Mouse (Mus musculus): ENCODE measurements around the gene Arhgap22. TPM values are rescaled to one million over a fixed set of nuclear protein-coding genes. Genes with fewer than 3 reads are reported as not detected.

Arhgap22 gene
- polyA plus RNA-seq (2014; fragmentation: Nextera tagmentation; extraction: Ambion mirVana) = 5.3 TPM in 2 replicates

DNA sequence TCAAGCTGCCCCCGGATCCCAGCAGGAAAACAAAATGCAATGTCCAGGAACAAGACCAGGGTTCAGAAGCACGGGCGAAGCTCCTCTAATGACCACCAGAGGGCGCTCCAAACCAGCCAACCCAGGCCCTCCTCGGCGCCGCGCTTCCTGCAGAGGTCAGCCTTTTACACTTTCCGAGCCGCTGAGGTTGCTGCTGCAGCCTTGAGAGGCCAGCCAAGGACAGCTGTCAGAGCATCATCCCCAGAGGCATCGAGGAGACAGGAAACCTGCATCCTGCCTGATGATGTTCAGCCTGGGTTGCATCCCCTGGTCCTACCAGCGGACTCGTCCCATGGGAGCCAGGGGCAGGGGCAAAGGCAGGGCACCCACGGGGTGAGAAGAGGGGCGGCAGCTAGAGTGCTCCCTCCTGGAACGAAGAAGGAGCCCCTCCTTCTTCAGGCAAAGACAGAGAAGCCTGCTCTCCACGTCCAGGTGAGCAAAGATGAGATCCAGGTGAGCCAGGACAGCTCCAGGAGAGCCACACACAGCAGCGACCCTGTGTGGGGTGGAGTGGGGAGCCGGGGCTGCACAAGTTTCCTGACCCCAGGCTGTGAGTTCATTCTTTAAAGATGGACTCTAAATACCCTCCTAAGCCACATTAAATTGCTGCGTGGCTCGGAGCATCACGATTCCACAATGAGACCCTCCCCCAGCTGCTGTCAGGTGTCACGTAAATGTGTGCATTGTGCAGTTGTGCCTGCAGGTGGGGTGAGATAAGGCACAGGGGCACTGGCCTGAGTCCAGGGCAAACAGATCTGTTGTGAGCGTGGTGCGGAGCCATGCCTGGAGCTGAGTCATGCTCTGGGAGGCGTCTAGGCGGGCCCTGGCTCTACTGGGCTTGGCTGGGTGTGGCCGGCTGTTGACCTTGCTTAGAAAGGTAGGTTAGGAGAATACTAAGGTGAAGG, at the start of gene Arhgap22:
TSS of gene Arhgap22 (plus strand) at position 204 of the 944 bp plus-strand sequence.
- ATAC-seq (replicated peaks; ENCODE audit: low FRiP score, low TSS enrichment, low read depth) = peak; percentile 91
- Histone ChIP-seq H3K4me3 (ENCODE audit: low read depth, low read length) (no peak within 1 kb of the TSS), H3K4me2 (ENCODE audit: low read length) (peak within 1 kb of the TSS; percentile 15; the same call in 1 of the 2 replicates), H3K27ac (ENCODE audit: low read depth) (no peak within 1 kb of the TSS), H3K9ac (ENCODE audit: low read length) (no peak within 1 kb of the TSS), H3K27me3 (replicated peaks; ENCODE audit: control insufficient read depth, insufficient read depth, low read length) (no peaks in the 10 kb centered on the region), H3K9me3 (ENCODE audit: control insufficient read depth, low read length) (no peaks in the 10 kb centered on the region), H3K4me1 (replicated peaks; ENCODE audit: control insufficient read depth, insufficient read depth, low read length) (no peaks in the 10 kb centered on the region), H3K36me3 (ENCODE audit: control insufficient read depth, insufficient read depth, low read length) (no peaks in the 10 kb centered on the region)
- WGBS = 13% methylated on average over 28 of the region's 28 CpGs
- peak; percentile 93 for DNase-seq (ENCODE audit: low spot score)

DNA sequence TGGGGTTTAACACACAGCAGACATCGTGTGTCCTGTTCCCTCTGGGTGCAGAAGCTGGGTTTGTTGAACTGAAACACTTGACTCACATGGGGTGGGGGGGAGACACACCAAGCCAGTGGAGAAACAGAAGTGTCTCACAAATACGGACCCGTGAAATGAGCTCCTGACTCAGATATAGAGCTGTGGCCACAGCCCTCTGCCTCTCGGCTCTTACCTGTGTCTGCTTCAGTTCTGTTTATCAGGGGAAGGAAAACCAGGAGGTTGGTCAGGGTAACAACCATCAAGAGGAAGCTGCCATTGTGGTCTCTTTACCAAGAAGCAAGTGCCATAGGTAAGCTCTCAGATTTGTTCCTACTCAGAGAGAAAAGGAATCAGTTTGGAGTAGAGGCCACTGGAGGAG, 45.1 kb upstream of the Arhgap22 start:
- Histone ChIP-seq H3K27me3 (replicated peaks; ENCODE audit: control insufficient read depth, insufficient read depth, low read length) (no peaks in the 10 kb centered on the region), H3K4me2 (ENCODE audit: low read length) (no peak overlapping the region), H3K36me3 (ENCODE audit: control insufficient read depth, insufficient read depth, low read length) (no peaks in the 10 kb centered on the region), H3K27ac (ENCODE audit: low read depth) (no peak overlapping the region), H3K9me3 (ENCODE audit: control insufficient read depth, low read length) (no peaks in the 10 kb centered on the region), H3K4me3 (ENCODE audit: low read depth, low read length) (no peak overlapping the region), H3K4me1 (replicated peaks; ENCODE audit: control insufficient read depth, insufficient read depth, low read length) (no peaks in the 10 kb centered on the region), H3K9ac (ENCODE audit: low read length) (no peak overlapping the region)
- whole genome bisulfite sequencing = 86% methylated on average over 4 of the region's 4 CpGs
- DNase-seq (ENCODE audit: low spot score) (no peak), ATAC-seq (replicated peaks; ENCODE audit: low FRiP score, low TSS enrichment, low read depth) (no peak)

GRCm38 (mm10) chr14:33171942-33172341, 41.9 kb upstream of the Arhgap22 start:
- ATAC-seq (replicated peaks; ENCODE audit: low FRiP score, low TSS enrichment, low read depth) (no peak), DNase-seq (ENCODE audit: low spot score) (no peak)
- 79% methylated on average over 1 of the region's 1 CpGs for WGBS
- Histone ChIP-seq H3K9ac (ENCODE audit: low read length) (no peak overlapping the region), H3K27ac (ENCODE audit: low read depth) (no peak overlapping the region), H3K4me3 (ENCODE audit: low read depth, low read length) (no peak overlapping the region), H3K4me2 (ENCODE audit: low read length) (no peak overlapping the region), H3K9me3 (ENCODE audit: control insufficient read depth, low read length) (no peaks in the 10 kb centered on the region), H3K4me1 (replicated peaks; ENCODE audit: control insufficient read depth, insufficient read depth, low read length) (no peaks in the 10 kb centered on the region), H3K36me3 (ENCODE audit: control insufficient read depth, insufficient read depth, low read length) (no peaks in the 10 kb centered on the region), H3K27me3 (replicated peaks; ENCODE audit: control insufficient read depth, insufficient read depth, low read length) (no peaks in the 10 kb centered on the region)

DNA sequence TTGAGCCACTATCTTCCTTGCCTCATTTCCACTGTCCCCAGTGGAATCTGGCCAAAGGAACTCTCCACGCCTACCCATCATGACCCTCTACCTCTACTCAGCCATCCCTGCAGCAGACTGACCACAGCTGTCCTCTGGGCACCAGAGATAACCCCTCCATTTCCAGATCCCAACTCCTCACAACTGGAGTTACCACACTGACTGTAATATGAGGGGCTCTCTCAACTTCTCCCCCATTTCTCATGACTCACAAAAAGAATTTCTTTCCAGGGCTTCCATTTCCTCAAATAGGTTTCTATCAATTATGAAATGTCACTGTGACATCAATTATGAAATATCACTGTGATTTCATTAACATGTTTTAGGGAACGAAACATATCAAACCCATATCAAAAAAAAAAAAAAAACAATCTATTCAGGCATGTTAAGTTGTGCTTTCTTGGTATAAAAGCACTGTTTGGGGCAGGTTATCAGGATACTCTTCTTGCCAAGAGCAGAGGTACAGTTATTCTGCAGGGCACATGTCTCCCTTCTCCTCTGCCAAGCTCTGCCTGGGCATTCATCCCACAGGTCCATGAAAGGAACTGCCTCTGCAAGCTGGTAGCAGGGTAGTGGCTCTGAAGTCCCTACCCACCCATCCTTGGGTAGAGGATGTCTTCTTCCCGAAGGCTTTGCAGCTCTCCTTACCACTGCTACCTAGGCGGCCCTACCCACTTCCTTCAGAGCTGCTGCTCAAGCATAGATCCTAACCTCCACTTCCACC, 38.6 kb upstream of the Arhgap22 start:
- H3K27me3 ChIP-seq (replicated peaks; ENCODE audit: control insufficient read depth, insufficient read depth, low read length) = no peaks in the 10 kb centered on the region
- DNase-seq (ENCODE audit: low spot score) = no peak
- H3K4me3 ChIP-seq (ENCODE audit: low read depth, low read length) = no peak overlapping the region
- H3K27ac ChIP-seq (ENCODE audit: low read depth) = no peak overlapping the region
- no peak overlapping the region for H3K9ac ChIP-seq (ENCODE audit: low read length)
- WGBS = 82% methylated on average over 4 of the region's 4 CpGs
- H3K36me3 ChIP-seq (ENCODE audit: control insufficient read depth, insufficient read depth, low read length) = no peaks in the 10 kb centered on the region
- H3K4me1 ChIP-seq (replicated peaks; ENCODE audit: control insufficient read depth, insufficient read depth, low read length) = no peaks in the 10 kb centered on the region
- no peak overlapping the region for H3K4me2 ChIP-seq (ENCODE audit: low read length)
- H3K9me3 ChIP-seq (ENCODE audit: control insufficient read depth, low read length) = no peaks in the 10 kb centered on the region
- no peak for ATAC-seq (replicated peaks; ENCODE audit: low FRiP score, low TSS enrichment, low read depth)

GRCm38 (mm10) chr14:33180102-33180501, 33.7 kb upstream of the Arhgap22 start:
- H3K27ac ChIP-seq (ENCODE audit: low read depth) = no peak overlapping the region
- ATAC-seq (replicated peaks; ENCODE audit: low FRiP score, low TSS enrichment, low read depth) (no peak), DNase-seq (ENCODE audit: low spot score) (no peak)
- H3K36me3 ChIP-seq (ENCODE audit: control insufficient read depth, insufficient read depth, low read length) = no peaks in the 10 kb centered on the region
- no peaks in the 10 kb centered on the region for H3K4me1 ChIP-seq (replicated peaks; ENCODE audit: control insufficient read depth, insufficient read depth, low read length)
- 0 out of 2 replicates have a peak, but pooled peaks cover 2% of the 10 kb centered on the region for H3K9me3 ChIP-seq (ENCODE audit: control insufficient read depth, low read length)
- H3K27me3 ChIP-seq (replicated peaks; ENCODE audit: control insufficient read depth, insufficient read depth, low read length) = no peaks in the 10 kb centered on the region
- WGBS = 84% methylated on average over 5 of the region's 5 CpGs
- no peak overlapping the region for H3K9ac ChIP-seq (ENCODE audit: low read length)
- H3K4me3 ChIP-seq (ENCODE audit: low read depth, low read length) = no peak overlapping the region
- no peak overlapping the region for H3K4me2 ChIP-seq (ENCODE audit: low read length)

DNA sequence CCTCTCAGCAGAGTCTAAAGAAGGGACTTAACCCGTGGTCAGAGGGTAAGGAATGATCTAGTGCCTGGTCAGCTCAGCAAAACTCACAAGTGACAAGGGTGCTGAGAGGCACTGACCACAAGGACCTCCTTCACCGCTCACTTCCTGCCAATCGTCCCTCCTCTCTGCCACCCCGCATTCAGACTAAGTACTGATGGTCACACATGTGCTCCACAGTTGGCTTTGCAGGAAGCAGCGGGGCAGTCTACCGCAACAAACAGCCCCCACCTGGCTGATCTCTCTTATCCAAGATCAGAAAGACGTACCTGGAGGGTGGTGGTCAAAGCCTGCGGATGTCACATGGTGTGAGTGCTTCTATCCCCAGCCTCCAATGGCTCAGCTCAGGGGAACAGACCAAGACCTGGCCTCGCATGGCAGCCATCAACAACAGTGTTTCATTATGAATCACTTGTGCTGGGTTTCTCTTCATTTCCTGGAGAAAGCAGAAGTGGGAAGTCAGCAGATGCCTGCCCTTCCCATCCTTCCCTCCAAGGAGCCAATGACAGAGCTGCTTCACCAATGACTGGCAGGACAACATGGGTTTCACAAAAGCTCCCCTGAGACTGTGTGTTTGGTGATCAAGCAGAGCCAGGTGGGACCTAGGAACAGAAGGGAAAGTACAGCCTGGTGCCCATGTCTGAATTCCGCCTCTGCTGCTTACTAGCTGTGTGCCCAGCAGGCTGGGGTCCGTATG, 28.6 kb upstream of the Arhgap22 start, which contains the start of gene Wdfy4:
TSS of gene Wdfy4 (minus strand) at position 441 of the 733 bp plus-strand sequence.
- DNase-seq (ENCODE audit: low spot score) (no peak), ATAC-seq (replicated peaks; ENCODE audit: low FRiP score, low TSS enrichment, low read depth) (no peak)
- H3K4me1 ChIP-seq (replicated peaks; ENCODE audit: control insufficient read depth, insufficient read depth, low read length) = no peaks in the 10 kb centered on the region
- no peak within 1 kb of the TSS for H3K4me3 ChIP-seq (ENCODE audit: low read depth, low read length)
- H3K4me2 ChIP-seq (ENCODE audit: low read length) = no peak within 1 kb of the TSS
- H3K9ac ChIP-seq (ENCODE audit: low read length) = no peak within 1 kb of the TSS
- no peaks in the 10 kb centered on the region for H3K27me3 ChIP-seq (replicated peaks; ENCODE audit: control insufficient read depth, insufficient read depth, low read length)
- no peak within 1 kb of the TSS for H3K27ac ChIP-seq (ENCODE audit: low read depth)
- H3K36me3 ChIP-seq (ENCODE audit: control insufficient read depth, insufficient read depth, low read length) = no peaks in the 10 kb centered on the region
- 0 out of 2 replicates have a peak, but pooled peaks cover 2% of the 10 kb centered on the region for H3K9me3 ChIP-seq (ENCODE audit: control insufficient read depth, low read length)
- WGBS = 85% methylated on average over 11 of the region's 11 CpGs

DNA sequence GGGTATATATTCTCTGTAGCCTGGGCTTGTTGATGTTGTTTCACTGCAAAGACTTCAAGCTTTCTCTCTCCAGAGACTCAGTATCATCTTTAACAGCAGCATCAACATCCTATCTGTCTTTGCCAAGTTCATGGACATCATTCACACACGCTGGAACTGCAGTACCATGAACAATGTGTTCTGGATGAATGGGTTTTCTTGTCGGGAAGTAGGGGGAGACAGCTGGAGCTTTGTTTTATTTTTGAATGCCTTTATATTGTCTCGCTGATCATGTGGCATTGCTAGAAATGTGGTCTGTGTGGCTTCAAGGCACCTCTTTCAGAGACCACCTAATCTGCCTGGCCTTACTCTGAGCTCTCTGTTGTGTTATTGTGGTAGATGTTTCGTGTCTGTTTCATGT, 26.6 kb upstream of the Arhgap22 start:
- ATAC-seq (replicated peaks; ENCODE audit: low FRiP score, low TSS enrichment, low read depth) (no peak), DNase-seq (ENCODE audit: low spot score) (no peak)
- Histone ChIP-seq H3K4me2 (ENCODE audit: low read length) (no peak overlapping the region), H3K4me3 (ENCODE audit: low read depth, low read length) (no peak overlapping the region), H3K27ac (ENCODE audit: low read depth) (no peak overlapping the region), H3K4me1 (replicated peaks; ENCODE audit: control insufficient read depth, insufficient read depth, low read length) (no peaks in the 10 kb centered on the region), H3K27me3 (replicated peaks; ENCODE audit: control insufficient read depth, insufficient read depth, low read length) (no peaks in the 10 kb centered on the region), H3K9me3 (ENCODE audit: control insufficient read depth, low read length) (0 out of 2 replicates have a peak, but pooled peaks cover 2% of the 10 kb centered on the region), H3K36me3 (ENCODE audit: control insufficient read depth, insufficient read depth, low read length) (no peaks in the 10 kb centered on the region), H3K9ac (ENCODE audit: low read length) (no peak overlapping the region)
- 32% methylated on average over 4 of the region's 4 CpGs for WGBS

GRCm38 (mm10) chr14:33189230-33189629, 24.6 kb upstream of the Arhgap22 start:
- ATAC-seq (replicated peaks; ENCODE audit: low FRiP score, low TSS enrichment, low read depth) (no peak), DNase-seq (ENCODE audit: low spot score) (no peak)
- no peaks in the 10 kb centered on the region for H3K27me3 ChIP-seq (replicated peaks; ENCODE audit: control insufficient read depth, insufficient read depth, low read length)
- H3K9ac ChIP-seq (ENCODE audit: low read length) = no peak overlapping the region
- no peak overlapping the region for H3K4me2 ChIP-seq (ENCODE audit: low read length)
- H3K27ac ChIP-seq (ENCODE audit: low read depth) = no peak overlapping the region
- WGBS = 74% methylated on average over 10 of the region's 10 CpGs
- no peaks in the 10 kb centered on the region for H3K9me3 ChIP-seq (ENCODE audit: control insufficient read depth, low read length)
- H3K36me3 ChIP-seq (ENCODE audit: control insufficient read depth, insufficient read depth, low read length) = no peaks in the 10 kb centered on the region
- no peaks in the 10 kb centered on the region for H3K4me1 ChIP-seq (replicated peaks; ENCODE audit: control insufficient read depth, insufficient read depth, low read length)
- H3K4me3 ChIP-seq (ENCODE audit: low read depth, low read length) = no peak overlapping the region
